Mouse (Mus musculus) C2C12 (cell line): ENCODE results near the gene Ccdc22. TPM values are rescaled to one million over a fixed set of nuclear protein-coding genes. Genes with fewer than 3 reads are reported as not detected.

Experiments
- H3K27me3 ChIP-seq: one replicate; pipeline ENCODE4 v1.6.1; 2011; ENCODE audit not compliant: control insufficient read depth, insufficient read depth, insufficient read length
- H3K36me3 ChIP-seq: one replicate; pipeline ENCODE4 v1.6.1; 2011; ENCODE audit not compliant: control insufficient read depth, insufficient read depth
- H3K4me3 ChIP-seq: one replicate; pipeline ENCODE4 v1.5.1; 2011; ENCODE audit warnings: mild to moderate bottlenecking, control low read depth; ENCODE audit not compliant: poor library complexity, insufficient read depth, severe bottlenecking
- H3K79me2 ChIP-seq: one replicate; pipeline ENCODE4 v1.6.1; 2011; ENCODE audit not compliant: control insufficient read depth, insufficient read depth
- H3K79me3 ChIP-seq: one replicate; pipeline ENCODE4 v1.6.1; 2011; ENCODE audit warnings: low read depth, control low read depth
- H3ac ChIP-seq: one replicate; pipeline ENCODE3; 2011; ENCODE audit warnings: low read depth; ENCODE audit not compliant: control insufficient read depth, insufficient read length
- CEBPB ChIP-seq: IDR thresholded peaks from one replicate; pipeline ENCODE4 v1.6.1; 2011; ENCODE audit warnings: low read depth, mild to moderate bottlenecking, control low read depth, moderate library complexity
- CTCF ChIP-seq: IDR thresholded peaks from one replicate; pipeline ENCODE4 v1.5.1; 2011; ENCODE audit not compliant: control insufficient read depth, insufficient read depth, insufficient read length
- FOSL1 ChIP-seq: IDR thresholded peaks from one replicate; pipeline ENCODE4 v1.8.0; 2011; ENCODE audit warnings: mild to moderate bottlenecking, low read length; ENCODE audit not compliant: poor library complexity, insufficient read depth, severe bottlenecking
- MAX ChIP-seq: IDR thresholded peaks from one replicate; pipeline ENCODE4 v1.6.1; 2011; ENCODE audit warnings: mild to moderate bottlenecking, control low read depth
- MYOD1 ChIP-seq: IDR thresholded peaks from one replicate; pipeline ENCODE4 v1.6.1; 2011; ENCODE audit warnings: low read depth; ENCODE audit not compliant: control insufficient read depth, insufficient read length
- MYOG ChIP-seq: IDR thresholded peaks from one replicate; pipeline ENCODE4 v1.6.1; 2011; ENCODE audit not compliant: control insufficient read depth, insufficient read length; ENCODE audit errors: extremely low read depth
- USF1 ChIP-seq: IDR thresholded peaks from one replicate; pipeline ENCODE4 v1.6.1; 2011; ENCODE audit warnings: low read depth, mild to moderate bottlenecking, control low read depth, moderate library complexity
- polyA plus RNA-seq: library from polyadenylated mRNA; unstranded; fragments of >200 nt; fragmentation: generic; extraction: Trizol; gene quantifications from one replicate; pipeline ENCODE4 v1.2.1, GENCODE M21; 2012; ENCODE audit warnings: missing spikeins

The Ccdc22 gene
- polyA plus RNA-seq, 1 experiment, result 38.0 TPM

DNA sequence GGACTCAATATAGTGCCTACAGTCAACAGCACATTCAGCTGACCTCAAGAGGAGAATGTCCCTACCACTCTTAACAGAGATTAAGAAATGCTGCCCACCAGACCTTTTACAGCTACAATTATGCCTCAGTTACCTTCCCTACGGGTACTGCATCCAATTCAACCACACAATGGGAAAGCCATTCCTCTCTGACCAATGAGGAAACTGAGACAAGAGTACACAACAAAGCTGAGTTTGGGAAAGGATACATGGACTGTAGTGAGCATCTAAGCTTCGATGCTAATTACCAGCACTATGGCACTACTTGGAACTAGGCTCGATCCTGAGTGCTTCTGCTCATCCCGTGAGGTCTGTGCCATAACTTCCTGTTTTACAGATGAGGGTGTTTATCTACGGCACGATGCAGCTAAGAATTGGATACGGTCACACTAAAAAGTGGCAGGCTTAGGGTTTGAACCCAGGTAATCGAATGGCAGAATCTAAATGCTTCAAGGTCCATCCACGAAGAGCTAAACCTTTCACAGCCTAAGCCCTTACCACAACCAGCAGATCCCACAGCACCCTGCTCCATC, 33.7 kb downstream of the Ccdc22 start:
- Histone ChIP-seq H3K79me2 (peaks cover 27% of the 10 kb centered on the region), H3K4me3 (no peak overlapping the region), H3K27me3 (no peaks in the 10 kb centered on the region), H3K36me3 (no peaks in the 10 kb centered on the region), H3ac (no peak overlapping the region), H3K79me3 (peaks cover 6% of the 10 kb centered on the region)
- no peak for TF ChIP-seq MYOD1
- TF ChIP-seq USF1, result no peak
- TF ChIP-seq CTCF, result no peak
- no peak for TF ChIP-seq MYOG
- no peak for TF ChIP-seq CEBPB
- TF ChIP-seq MAX, result no peak
- no peak for TF ChIP-seq FOSL1

DNA sequence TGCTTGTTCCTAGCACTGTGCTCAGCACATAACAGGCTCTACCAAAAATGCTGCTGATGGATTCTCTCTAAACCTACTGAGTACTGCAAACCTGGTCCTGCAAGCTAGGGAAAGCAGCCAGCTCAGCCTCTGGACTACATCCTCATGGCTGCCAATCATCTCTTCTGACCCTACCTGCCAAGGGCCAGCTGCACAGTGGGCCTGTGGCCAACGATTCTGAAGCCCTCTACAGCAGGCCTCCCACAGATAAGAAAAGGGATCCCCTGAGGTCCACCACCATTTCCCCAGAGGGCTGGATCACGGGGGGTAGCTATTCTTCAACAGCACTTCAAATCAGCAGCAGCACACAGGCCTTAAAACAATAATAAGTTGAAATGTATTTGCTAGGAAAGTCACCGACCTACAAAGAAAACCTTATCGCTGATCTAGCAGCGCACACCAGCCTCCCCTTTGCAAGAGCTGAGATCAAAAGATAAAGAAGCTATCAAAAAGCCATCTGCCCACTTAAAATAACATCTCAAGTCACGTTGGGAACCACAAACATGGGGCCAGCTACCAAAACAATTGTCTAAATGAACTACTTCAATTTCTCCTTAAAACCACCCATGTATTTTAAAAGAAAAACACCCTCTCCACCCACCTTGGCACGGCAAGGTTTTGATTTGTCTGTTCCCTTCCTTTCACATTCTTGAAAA, 34.7 kb downstream of the Ccdc22 start:
- Histone ChIP-seq H3K36me3 (no peaks in the 10 kb centered on the region), H3K79me3 (peaks cover 6% of the 10 kb centered on the region), H3K27me3 (no peaks in the 10 kb centered on the region), H3K4me3 (no peak overlapping the region), H3K79me2 (peaks cover 27% of the 10 kb centered on the region), H3ac (no peak overlapping the region)
- TF ChIP-seq CTCF, result no peak
- TF ChIP-seq MAX, result no peak
- no peak for TF ChIP-seq MYOG
- TF ChIP-seq MYOD1, result no peak
- no peak for TF ChIP-seq USF1
- TF ChIP-seq CEBPB, result no peak
- no peak for TF ChIP-seq FOSL1

DNA sequence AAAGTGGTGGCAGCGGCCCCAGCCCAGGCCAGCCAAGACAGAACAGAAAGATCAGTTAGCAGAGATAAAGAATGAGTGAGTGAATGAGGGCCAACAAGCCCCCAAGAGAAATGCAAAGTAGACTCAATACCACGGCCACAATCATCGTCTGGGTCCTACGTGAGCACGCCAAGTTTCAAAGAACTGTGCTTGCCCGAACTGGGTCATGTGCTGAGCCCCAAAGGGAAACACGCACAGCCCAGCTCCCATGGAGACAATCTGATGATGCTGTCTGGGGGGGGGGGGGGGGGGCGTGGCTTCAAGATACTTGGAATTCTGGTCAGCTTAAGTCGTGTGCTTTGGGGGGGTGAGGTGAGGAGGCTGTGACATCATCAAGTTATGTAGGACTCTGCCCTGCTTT, 37.8 kb downstream of the Ccdc22 start:
- H3ac ChIP-seq, result no peak overlapping the region

DNA sequence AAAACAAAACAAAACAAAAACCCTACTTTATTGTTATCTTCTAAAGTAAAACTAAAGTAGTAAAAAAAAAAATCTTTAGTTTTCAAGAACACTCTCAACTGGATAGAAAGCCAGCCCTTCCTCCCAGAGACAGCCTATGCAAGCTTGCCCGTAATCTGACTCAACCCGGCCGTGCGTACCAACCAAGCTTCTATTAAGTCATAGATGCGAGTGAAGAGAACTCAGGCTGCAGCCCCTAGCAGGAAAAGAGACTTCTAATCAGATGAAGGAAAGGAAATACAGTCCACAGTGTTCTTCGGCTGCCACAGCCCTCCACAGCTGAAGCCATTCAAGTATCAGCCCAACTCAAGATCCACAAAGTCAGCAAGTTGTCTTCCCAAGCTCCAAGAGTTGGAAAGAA, 39.0 kb downstream of the Ccdc22 start:
- Histone ChIP-seq H3K27me3 (no peaks in the 10 kb centered on the region), H3K79me3 (no peaks in the 10 kb centered on the region), H3K4me3 (no peak overlapping the region), H3ac (no peak overlapping the region), H3K79me2 (peaks cover 4% of the 10 kb centered on the region), H3K36me3 (no peaks in the 10 kb centered on the region)
- TF ChIP-seq CTCF (no peak), CEBPB (no peak), USF1 (no peak), MYOD1 (no peak), FOSL1 (no peak), MYOG (no peak), MAX (no peak)

More for the DNA sequence above, 37.8 kb downstream of the Ccdc22 start:
- peaks cover 15% of the 10 kb centered on the region for H3K79me2 ChIP-seq
- no peaks in the 10 kb centered on the region for H3K36me3 ChIP-seq
- TF ChIP-seq MAX, result no peak
- no peak for TF ChIP-seq MYOD1
- no peak for TF ChIP-seq CEBPB
- H3K79me3 ChIP-seq, result peaks cover 4% of the 10 kb centered on the region
- no peaks in the 10 kb centered on the region for H3K27me3 ChIP-seq
- no peak overlapping the region for H3K4me3 ChIP-seq

DNA sequence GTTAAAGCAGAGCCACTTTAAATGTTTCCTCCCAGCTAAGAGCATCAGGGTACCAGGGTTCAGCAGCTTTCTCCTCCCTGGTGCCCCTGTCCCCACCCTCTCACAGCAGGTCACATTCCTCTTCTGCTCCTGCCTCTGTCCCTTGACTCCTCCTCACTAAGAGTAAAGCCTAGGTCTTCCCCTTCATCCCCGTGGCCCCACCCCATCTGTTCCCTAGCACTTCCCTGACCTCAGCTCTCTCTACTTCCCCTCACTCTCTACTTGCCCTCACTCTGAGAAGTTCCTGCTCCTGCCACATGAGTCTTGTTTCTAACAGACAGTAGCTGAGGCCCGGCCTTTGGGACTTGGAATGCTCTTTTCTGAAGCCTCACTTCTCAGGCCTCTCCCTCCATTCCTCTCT, 42.2 kb downstream of the Ccdc22 start:
- TF ChIP-seq CEBPB (no peak), USF1 (no peak), MAX (no peak), FOSL1 (no peak), MYOG (no peak), MYOD1 (no peak), CTCF (no peak)
- no peak overlapping the region for H3ac ChIP-seq
- no peaks in the 10 kb centered on the region for H3K36me3 ChIP-seq
- no peak overlapping the region for H3K4me3 ChIP-seq
- H3K79me3 ChIP-seq, result no peaks in the 10 kb centered on the region
- no peaks in the 10 kb centered on the region for H3K79me2 ChIP-seq
- no peaks in the 10 kb centered on the region for H3K27me3 ChIP-seq

DNA sequence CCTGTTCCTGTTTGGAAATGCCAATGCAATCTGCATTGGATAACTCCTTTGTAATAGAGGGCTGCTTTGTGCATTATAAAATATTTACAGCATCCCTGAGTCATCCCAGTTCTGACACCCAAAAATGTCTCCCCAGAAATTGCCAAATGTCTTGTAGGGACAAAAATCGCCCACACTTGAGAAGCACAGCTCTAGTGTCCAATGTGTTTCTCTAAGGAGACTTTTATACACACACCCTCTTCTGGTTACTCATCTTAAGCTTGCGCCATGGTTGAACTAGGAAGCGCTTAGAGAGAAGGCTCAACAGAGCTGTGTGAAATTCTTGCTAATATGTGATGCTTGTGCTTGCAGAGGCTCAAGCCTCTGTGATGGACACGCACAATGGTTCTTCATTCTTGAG, 51.8 kb downstream of the Ccdc22 start:
- TF ChIP-seq USF1 (no peak), FOSL1 (no peak), CEBPB (no peak), MYOG (no peak), MYOD1 (no peak), CTCF (no peak), MAX (no peak)
- Histone ChIP-seq H3K4me3 (no peak overlapping the region), H3K79me2 (no peaks in the 10 kb centered on the region), H3K36me3 (no peaks in the 10 kb centered on the region), H3K27me3 (no peaks in the 10 kb centered on the region), H3ac (no peak overlapping the region), H3K79me3 (no peaks in the 10 kb centered on the region)
